Mouse (Mus musculus) heart, postnatal 0 days (tissue): ENCODE measurements around the gene Arhgap27.

Source experiments
- CTCF ChIP-seq: IDR thresholded peaks from 2 replicates; pipeline ENCODE4 v1.5.1; 2016; ENCODE audit warnings: antibody characterized with exemption, control low read depth, low read depth
- EP300 ChIP-seq: IDR thresholded peaks from 2 replicates; pipeline ENCODE4 v1.6.1; 2016; ENCODE audit warnings: antibody characterized with exemption, low read depth

DNA sequence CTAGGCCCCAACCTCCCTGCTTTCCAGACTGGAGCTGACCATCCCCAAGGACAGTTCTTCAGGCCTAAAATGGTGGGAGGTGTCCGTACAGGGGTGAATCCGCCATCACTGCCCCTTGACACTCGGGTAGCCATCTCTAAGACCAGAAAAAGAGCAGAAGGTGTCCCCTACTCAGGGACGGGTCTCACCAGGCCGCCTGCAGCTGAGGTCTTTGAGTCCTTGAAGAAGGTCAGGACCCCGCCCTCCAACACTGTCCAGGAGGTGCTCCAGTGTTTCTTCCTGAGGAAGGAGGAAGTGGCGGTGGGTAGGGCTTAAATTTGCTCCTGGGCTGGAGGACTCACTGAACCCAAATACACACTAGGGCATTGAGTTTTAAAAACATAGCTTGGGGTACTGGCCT, 25.4 kb downstream of the Arhgap27 start:
- no peak for TF ChIP-seq CTCF
- TF ChIP-seq EP300: no peak
